Comparison of ENCODE assay signal across 21 mouse cellular contexts in the genomic region with DNA sequence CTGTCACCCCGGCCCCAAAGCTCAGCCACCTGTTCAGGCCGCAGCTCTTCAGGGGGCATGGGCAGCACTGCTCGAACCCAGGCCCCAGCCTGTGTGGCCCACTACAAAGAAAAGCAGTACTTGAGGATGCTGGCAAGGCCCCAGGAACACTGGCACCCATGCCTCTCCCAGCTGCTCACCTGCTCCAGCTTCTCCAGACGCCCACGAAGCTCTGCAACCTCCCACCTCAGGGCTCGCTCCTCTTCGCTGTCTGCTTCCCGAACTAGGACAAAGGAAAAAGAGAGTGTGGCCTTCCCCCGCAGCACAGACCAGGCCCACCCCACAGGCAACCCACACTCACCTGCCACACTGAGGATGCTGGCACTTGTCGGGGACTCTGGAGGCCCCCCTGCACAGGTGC. TPM values are rescaled to one million over a fixed set of nuclear protein-coding genes. Genes with fewer than 3 reads are reported as not detected.
DNase-seq lines count a peak whose midpoint lies in the region; TF ChIP-seq lines count a peak whose summit lies in the region.
"Had no signal": no experiment of that assay in that cellular context is flagged by ENCODE, and none has a peak within 500 bp of the region (broad histone marks: within the 10 kb centered on the region; RNA-seq: fewer than 3 reads in every experiment).

No protein-coding gene starts in this region.

- WGBS in limb, embryonic 10.5 days, result 92% methylated on average over 10 of the region's 10 CpGs

- TF ChIP-seq CTCF in left cerebral cortex, adult 2 months (IDR thresholded peaks at IDR 0.05), result no peak

- peak overlapping the region; percentile 55; the same call in 1 of the 2 replicates for H3K27ac ChIP-seq in left cerebral cortex, adult 2 months
- no peak overlapping the region for H3K27ac ChIP-seq in limb, embryonic 10.5 days
- H3K27ac ChIP-seq: embryonic facial prominence, embryonic 15.5 days; heart, embryonic 10.5 days; layer of hippocampus, adult 2 months had no signal

- no peak for DNase-seq in left cerebral cortex, adult 2 months (ENCODE audit: extremely low spot score in 1 of 2, low spot score in 2 of 2)
- no peak for DNase-seq in left cerebral cortex, adult 8-10 months (ENCODE audit: low spot score in 2 of 2)
- DNase-seq in right cerebral cortex, adult 18-20 months, result peak; percentile 60
- DNase-seq in right cerebral cortex, postnatal 10 days (ENCODE audit: low spot score in 2 of 2), result no peak
- no peak for DNase-seq in limb, embryonic 10.5 days (ENCODE audit: low spot score)
- no peak for DNase-seq in gastrocnemius, adult 8-10 months (ENCODE audit: low spot score in 2 of 2)
- no peak for DNase-seq in testis, postnatal 10 days (ENCODE audit: low spot score)
- DNase-seq: adrenal gland, postnatal 10 days; B cell, adult 2 months; cerebellum, adult 2 months; cerebellum, postnatal 25 days; embryo, embryonic 11 days; gastrocnemius, postnatal 36 days; heart, postnatal 4 days; layer of hippocampus, postnatal 36 days; lung, embryonic 14.5 days had no signal

- H3K4me1 ChIP-seq in limb, embryonic 10.5 days, result peaks cover under 1% of the 10 kb centered on the region; the same call in 1 of the 2 replicates
- H3K4me1 ChIP-seq: embryonic facial prominence, embryonic 15.5 days had no signal

- peaks cover 79% of the 10 kb centered on the region for H3K36me3 ChIP-seq in limb, embryonic 10.5 days

- intact Hi-C loops in left cerebral cortex, adult 2 months (cut with DNase I), result no loop called here

- H3K4me3 ChIP-seq in left cerebral cortex, adult 2 months, result no peak overlapping the region
- H3K4me3 ChIP-seq in limb, embryonic 10.5 days, result peak overlapping the region; percentile 21; the same call in 1 of the 2 replicates
- H3K4me3 ChIP-seq: embryonic facial prominence, embryonic 15.5 days; heart, embryonic 10.5 days; layer of hippocampus, adult 2 months; myocyte had no signal

- H3K9me3 ChIP-seq in limb, embryonic 10.5 days (replicated peaks), result no peaks in the 10 kb centered on the region
- H3K9me3 ChIP-seq: embryonic facial prominence, embryonic 15.5 days; heart, embryonic 10.5 days had no signal

- no peaks in the 10 kb centered on the region for H3K27me3 ChIP-seq in limb, embryonic 10.5 days (ENCODE audit: low read depth, poor library complexity, severe bottlenecking)
- H3K27me3 ChIP-seq: CH12.LX; embryonic facial prominence, embryonic 15.5 days had no signal

RNA-seq across cellular contexts. Expression of gene Egfl8, which starts 1.9 kb away (rescaled TPM):
- 1 to 10 TPM; 2.9 to 3.5 TPM for total RNA-seq in left cerebral cortex, adult 2 months (2021)
- 1 to 10 TPM; 3.0 to 4.9 (median 3.4) TPM for total RNA-seq in left cerebral cortex, adult 8-10 months (2022)
- 1.9 and 2.2 TPM in 2 replicates for polyA plus RNA-seq in limb, embryonic 10.5 days (2016; fragmentation: Nextera tagmentation; extraction: Ambion mirVana)
- 1 to 10 TPM in 3 of 4 experiments, under 1 TPM in 1; 0.77 to 1.4 (median 1.1) TPM for total RNA-seq in gastrocnemius, adult 8-10 months (2022)
- total RNA-seq: CH12.LX had no signal

RNA-seq across cellular contexts. Expression of gene Agpat1, which starts 9.8 kb away (rescaled TPM):
- total RNA-seq in left cerebral cortex, adult 2 months (2021), result 100 to 1,000 TPM; 156 to 166 TPM
- 100 to 1,000 TPM; 150 to 164 (median 155) TPM for total RNA-seq in left cerebral cortex, adult 8-10 months (2022)
- polyA plus RNA-seq in limb, embryonic 10.5 days (2016; fragmentation: Nextera tagmentation; extraction: Ambion mirVana), result 51.0 and 55.6 TPM in 2 replicates
- total RNA-seq in gastrocnemius, adult 8-10 months (2022), result 100 to 1,000 TPM in 2 of 4 experiments, 10 to 100 TPM in 2; 89.5 to 104 (median 97.0) TPM

RNA-seq across cellular contexts. Expression of gene Rnf5, which starts 10.3 kb away (rescaled TPM):
- 10 to 100 TPM; 70.7 to 71.5 TPM for total RNA-seq in left cerebral cortex, adult 2 months (2021)
- total RNA-seq in left cerebral cortex, adult 8-10 months (2022), result 10 to 100 TPM; 73.3 to 77.6 (median 76.0) TPM
- polyA plus RNA-seq in limb, embryonic 10.5 days (2016; fragmentation: Nextera tagmentation; extraction: Ambion mirVana), result 149 and 162 TPM in 2 replicates
- 10 to 100 TPM; 20.2 to 23.9 (median 22.7) TPM for total RNA-seq in gastrocnemius, adult 8-10 months (2022)

RNA-seq across cellular contexts. Expression of gene Ppt2, which starts 14.5 kb away (rescaled TPM):
- total RNA-seq in left cerebral cortex, adult 2 months (2021), result 10 to 100 TPM; 47.3 to 48.6 TPM
- 10 to 100 TPM; 38.1 to 48.6 (median 45.4) TPM for total RNA-seq in left cerebral cortex, adult 8-10 months (2022)
- 21.0 and 21.6 TPM in 2 replicates for polyA plus RNA-seq in limb, embryonic 10.5 days (2016; fragmentation: Nextera tagmentation; extraction: Ambion mirVana)
- 10 to 100 TPM; 38.0 to 40.7 (median 39.9) TPM for total RNA-seq in gastrocnemius, adult 8-10 months (2022)

RNA-seq across cellular contexts. Expression of gene Prrt1, which starts 15.5 kb away (rescaled TPM):
- total RNA-seq in left cerebral cortex, adult 2 months (2021), result 100 to 1,000 TPM; 172 to 205 TPM
- total RNA-seq in left cerebral cortex, adult 8-10 months (2022), result 100 to 1,000 TPM in 3 of 4 experiments, 10 to 100 TPM in 1; 90.1 to 149 (median 116) TPM
- 0.08 TPM in 1 of 2 replicates, not detected in the other for polyA plus RNA-seq in limb, embryonic 10.5 days (2016; fragmentation: Nextera tagmentation; extraction: Ambion mirVana)
- total RNA-seq in gastrocnemius, adult 8-10 months (2022), result under 1 TPM in 3 of 4 experiments, not detected in 1; 0.12 to 0.35 (median 0.25) TPM
- total RNA-seq: CH12.LX had no signal
- polyA plus RNA-seq: myocyte had no signal
